Mouse (Mus musculus) gastrocnemius, adult 8-10 months (tissue): Measurements from ENCODE around the gene Foxc2. TPM values are rescaled to one million over a fixed set of nuclear protein-coding genes. Genes with fewer than 3 reads are reported as not detected.

Experiments
- DNase-seq, 2 experiments: peaks; one replicate each; pipeline ENCODE4 v3.0.0; 2022; ENCODE audit warnings: low spot score in 2 of 2
- total RNA-seq, 4 experiments: library from RNA; stranded (reverse); gene quantifications; 2 replicates each; pipeline ENCODE4 v1.2.4; 2022

Foxc2 gene
- total RNA-seq, 4 experiments from 2014 or later = 0.10 to 0.16 (median 0.16) TPM; not detected in 1

- no peak for DNase-seq
Observed at GRCm38 (mm10) chr8:121086004-121086900, 29.7 kb upstream of the Foxc2 start.

- no peak for DNase-seq
Observed at GRCm38 (mm10) chr8:121088281-121088680, 27.7 kb upstream of the Foxc2 start.

- DNase-seq = no peak
Observed at GRCm38 (mm10) chr8:121088871-121089630, 26.9 kb upstream of the Foxc2 start.

GRCm38 (mm10) chr8:121089631-121090380, 26.2 kb upstream of the Foxc2 start:
- DNase-seq = no peak

GRCm38 (mm10) chr8:121090716-121091115, 25.3 kb upstream of the Foxc2 start:
- DNase-seq = no peak

- no peak for DNase-seq
Observed at GRCm38 (mm10) chr8:121092141-121092540, 23.8 kb upstream of the Foxc2 start.

GRCm38 (mm10) chr8:121092627-121093026, 23.3 kb upstream of the Foxc2 start:
- peak; percentile 52 to 59 for DNase-seq

GRCm38 (mm10) chr8:121093496-121093895, 22.5 kb upstream of the Foxc2 start:
- no peak for DNase-seq

- DNase-seq = peak; percentile 30 to 37
Observed at GRCm38 (mm10) chr8:121104049-121104818, 11.7 kb upstream of the Foxc2 start.

GRCm38 (mm10) chr8:121107668-121108656, 8.0 kb upstream of the Foxc2 start, which contains the start of gene Mthfsd:
Gene Mthfsd (minus strand): TSS chr8:121108392.
- DNase-seq = peak; percentile 98

GRCm38 (mm10) chr8:121108657-121109056, 7.3 kb upstream of the Foxc2 start:
- no peak for DNase-seq

- no peak for DNase-seq
Observed at GRCm38 (mm10) chr8:121111145-121111907, 4.6 kb upstream of the Foxc2 start.

- DNase-seq = peak; percentile 89 to 94
Observed at GRCm38 (mm10) chr8:121113261-121113660, 2.7 kb upstream of the Foxc2 start.

- no peak for DNase-seq
Observed at GRCm38 (mm10) chr8:121115136-121115535, 835 bp upstream of the Foxc2 start.

- no peak for DNase-seq
Observed at GRCm38 (mm10) chr8:121116591-121117185, 717 bp downstream of the Foxc2 start.

- no peak for DNase-seq
Observed at GRCm38 (mm10) chr8:121117186-121117651, 1.2 kb downstream of the Foxc2 start.

GRCm38 (mm10) chr8:121117906-121118305, 1.9 kb downstream of the Foxc2 start:
- DNase-seq = no peak
